Mouse (Mus musculus): ENCODE results near the gene Cat. TPM values are rescaled to one million over a fixed set of nuclear protein-coding genes. Genes with fewer than 3 reads are reported as not detected.

Gene Cat
- total and polyA plus RNA-seq, 2 experiments from 2014 or later: 76.8 to 143 TPM

GRCm38 (mm10) chr2:103481314-103482231, 3.4 kb downstream of the Cat start:
- Histone ChIP-seq H3K9ac (replicated peaks; ENCODE audit: low read depth, low read length) (no peak overlapping the region), H3K4me2 (ENCODE audit: low read depth, low read length) (no peak overlapping the region), H3K36me3 (replicated peaks; ENCODE audit: control insufficient read depth, insufficient read depth, low read length) (no peaks in the 10 kb centered on the region), H3K27ac (ENCODE audit: low read depth) (no peak overlapping the region), H3K9me3 (replicated peaks; ENCODE audit: control insufficient read depth, low read length) (no peaks in the 10 kb centered on the region), H3K4me3 (ENCODE audit: low read depth, low read length) (no peak overlapping the region), H3K4me1 (ENCODE audit: control insufficient read depth, insufficient read depth) (peaks cover 14% of the 10 kb centered on the region), H3K27me3 (ENCODE audit: control insufficient read depth, insufficient read depth, low read length) (no peaks in the 10 kb centered on the region)
- no peak for TF ChIP-seq CTCF (IDR thresholded peaks at IDR 0.05; ENCODE audit: low read depth)
- TF ChIP-seq EP300 (IDR thresholded peaks at IDR 0.05; ENCODE audit: low read depth): no peak
- no peak for ATAC-seq (ENCODE audit: insufficient read depth, low read depth)
- WGBS: 76% methylated on average over 11 of the region's 11 CpGs
- no peak for DNase-seq (ENCODE audit: low spot score)

GRCm38 (mm10) chr2:103480871-103481270, 4.1 kb downstream of the Cat start:
- DNase-seq (ENCODE audit: low spot score) (no peak), ATAC-seq (ENCODE audit: insufficient read depth, low read depth) (no peak)
- no peak overlapping the region for H3K9ac ChIP-seq (replicated peaks; ENCODE audit: low read depth, low read length)
- H3K9me3 ChIP-seq (replicated peaks; ENCODE audit: control insufficient read depth, low read length): no peaks in the 10 kb centered on the region
- peaks cover 14% of the 10 kb centered on the region for H3K4me1 ChIP-seq (ENCODE audit: control insufficient read depth, insufficient read depth)
- H3K4me3 ChIP-seq (ENCODE audit: low read depth, low read length): no peak overlapping the region
- H3K27ac ChIP-seq (ENCODE audit: low read depth): no peak overlapping the region
- no peaks in the 10 kb centered on the region for H3K27me3 ChIP-seq (ENCODE audit: control insufficient read depth, insufficient read depth, low read length)
- TF ChIP-seq CTCF (IDR thresholded peaks at IDR 0.05; ENCODE audit: low read depth) (no peak), EP300 (IDR thresholded peaks at IDR 0.05; ENCODE audit: low read depth) (no peak)
- no peak overlapping the region for H3K4me2 ChIP-seq (ENCODE audit: low read depth, low read length)
- WGBS: 91% methylated on average over 4 of the region's 4 CpGs
- H3K36me3 ChIP-seq (replicated peaks; ENCODE audit: control insufficient read depth, insufficient read depth, low read length): peaks cover under 1% of the 10 kb centered on the region; the same call in 1 of the 2 replicates

- H3K27ac ChIP-seq (ENCODE audit: low read depth): no peak overlapping the region
- H3K9me3 ChIP-seq (replicated peaks; ENCODE audit: control insufficient read depth, low read length): no peaks in the 10 kb centered on the region
- no peak for ATAC-seq (ENCODE audit: insufficient read depth, low read depth)
- H3K4me2 ChIP-seq (ENCODE audit: low read depth, low read length): no peak overlapping the region
- no peak for TF ChIP-seq CTCF (IDR thresholded peaks at IDR 0.05; ENCODE audit: low read depth)
- no peak for TF ChIP-seq EP300 (IDR thresholded peaks at IDR 0.05; ENCODE audit: low read depth)
- H3K4me3 ChIP-seq (ENCODE audit: low read depth, low read length): no peak overlapping the region
- DNase-seq (ENCODE audit: low spot score): no peak
- WGBS: 83% methylated on average over 8 of the region's 8 CpGs
- H3K27me3 ChIP-seq (ENCODE audit: control insufficient read depth, insufficient read depth, low read length): no peaks in the 10 kb centered on the region
- H3K4me1 ChIP-seq (ENCODE audit: control insufficient read depth, insufficient read depth): peaks cover 14% of the 10 kb centered on the region
- H3K36me3 ChIP-seq (replicated peaks; ENCODE audit: control insufficient read depth, insufficient read depth, low read length): peaks cover 7% of the 10 kb centered on the region
- no peak overlapping the region for H3K9ac ChIP-seq (replicated peaks; ENCODE audit: low read depth, low read length)
Observed at GRCm38 (mm10) chr2:103480240-103480639, 4.7 kb downstream of the Cat start.

DNA sequence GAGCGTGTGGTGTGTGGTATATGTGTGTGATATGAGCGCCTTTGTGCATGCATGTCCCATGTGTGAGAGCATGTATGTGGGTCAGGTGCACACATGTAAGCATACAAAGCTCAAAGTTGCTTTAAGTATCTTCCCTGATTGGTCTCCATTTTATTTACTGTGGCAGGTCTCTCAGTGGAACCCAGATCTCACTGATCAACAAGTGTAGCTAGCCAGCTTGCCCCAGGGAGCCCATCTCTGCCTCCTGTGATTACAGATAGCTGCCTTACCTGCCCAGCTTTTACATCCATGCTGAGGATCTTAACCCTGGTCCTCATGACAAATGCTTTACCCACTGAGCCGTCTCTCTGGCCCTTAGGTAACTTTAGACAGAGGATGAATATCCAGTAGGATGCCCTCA, 6.6 kb downstream of the Cat start:
- no peak overlapping the region for H3K4me2 ChIP-seq (ENCODE audit: low read depth, low read length)
- no peaks in the 10 kb centered on the region for H3K9me3 ChIP-seq (replicated peaks; ENCODE audit: control insufficient read depth, low read length)
- no peak overlapping the region for H3K27ac ChIP-seq (ENCODE audit: low read depth)
- no peak overlapping the region for H3K9ac ChIP-seq (replicated peaks; ENCODE audit: low read depth, low read length)
- TF ChIP-seq EP300 (IDR thresholded peaks at IDR 0.05; ENCODE audit: low read depth) (no peak), CTCF (IDR thresholded peaks at IDR 0.05; ENCODE audit: low read depth) (no peak)
- H3K4me1 ChIP-seq (ENCODE audit: control insufficient read depth, insufficient read depth): peaks cover 5% of the 10 kb centered on the region
- no peaks in the 10 kb centered on the region for H3K27me3 ChIP-seq (ENCODE audit: control insufficient read depth, insufficient read depth, low read length)
- no peak for ATAC-seq (ENCODE audit: insufficient read depth, low read depth)
- DNase-seq (ENCODE audit: low spot score): no peak
- 96% methylated on average over 3 of the region's 3 CpGs for WGBS
- H3K4me3 ChIP-seq (ENCODE audit: low read depth, low read length): no peak overlapping the region
- H3K36me3 ChIP-seq (replicated peaks; ENCODE audit: control insufficient read depth, insufficient read depth, low read length): peaks cover 25% of the 10 kb centered on the region

DNA sequence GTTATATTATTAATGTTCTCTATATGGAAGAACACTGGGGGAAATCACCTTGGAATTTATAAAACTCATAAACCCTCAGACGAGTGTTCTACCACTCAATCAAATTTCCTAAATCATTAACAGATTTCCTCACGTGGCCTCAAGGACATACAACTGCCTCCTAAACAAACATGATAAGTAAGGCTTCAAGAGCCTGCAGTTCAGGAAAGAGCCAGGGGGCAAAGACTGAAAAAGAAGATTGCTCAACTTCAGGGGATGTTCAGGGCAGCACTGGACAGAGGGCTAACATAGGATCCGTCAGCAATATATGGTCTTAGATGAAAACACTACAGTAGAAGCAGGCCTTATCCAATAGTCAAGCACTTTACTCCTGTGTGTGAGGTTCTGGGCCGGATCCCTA, 7.5 kb downstream of the Cat start:
- H3K9me3 ChIP-seq (replicated peaks; ENCODE audit: control insufficient read depth, low read length): no peaks in the 10 kb centered on the region
- no peak overlapping the region for H3K4me2 ChIP-seq (ENCODE audit: low read depth, low read length)
- no peaks in the 10 kb centered on the region for H3K4me1 ChIP-seq (ENCODE audit: control insufficient read depth, insufficient read depth)
- no peak for TF ChIP-seq EP300 (IDR thresholded peaks at IDR 0.05; ENCODE audit: low read depth)
- TF ChIP-seq CTCF (IDR thresholded peaks at IDR 0.05; ENCODE audit: low read depth): no peak
- 70% methylated on average over 4 of the region's 4 CpGs for WGBS
- no peak for ATAC-seq (ENCODE audit: insufficient read depth, low read depth)
- DNase-seq (ENCODE audit: low spot score): no peak
- H3K27me3 ChIP-seq (ENCODE audit: control insufficient read depth, insufficient read depth, low read length): no peaks in the 10 kb centered on the region
- peaks cover 33% of the 10 kb centered on the region for H3K36me3 ChIP-seq (replicated peaks; ENCODE audit: control insufficient read depth, insufficient read depth, low read length)
- H3K9ac ChIP-seq (replicated peaks; ENCODE audit: low read depth, low read length): no peak overlapping the region
- H3K4me3 ChIP-seq (ENCODE audit: low read depth, low read length): no peak overlapping the region
- H3K27ac ChIP-seq (ENCODE audit: low read depth): no peak overlapping the region
